Mouse (Mus musculus): Measurements from ENCODE around the gene Ly6f. TPM values are rescaled to one million over a fixed set of nuclear protein-coding genes. Genes with fewer than 3 reads are reported as not detected.

Ly6f gene
- total RNA-seq, 2 experiments from 2014 or later, result not detected

- ATAC-seq (replicated peaks; ENCODE audit: low FRiP score, poor library complexity, severe bottlenecking), result no peak
Observed at GRCm38 (mm10) chr15:75309946-75310345, 41.7 kb downstream of the Ly6f start.

GRCm38 (mm10) chr15:75314421-75314820, 46.2 kb downstream of the Ly6f start:
- no peak for ATAC-seq (replicated peaks; ENCODE audit: low FRiP score, poor library complexity, severe bottlenecking)

DNA sequence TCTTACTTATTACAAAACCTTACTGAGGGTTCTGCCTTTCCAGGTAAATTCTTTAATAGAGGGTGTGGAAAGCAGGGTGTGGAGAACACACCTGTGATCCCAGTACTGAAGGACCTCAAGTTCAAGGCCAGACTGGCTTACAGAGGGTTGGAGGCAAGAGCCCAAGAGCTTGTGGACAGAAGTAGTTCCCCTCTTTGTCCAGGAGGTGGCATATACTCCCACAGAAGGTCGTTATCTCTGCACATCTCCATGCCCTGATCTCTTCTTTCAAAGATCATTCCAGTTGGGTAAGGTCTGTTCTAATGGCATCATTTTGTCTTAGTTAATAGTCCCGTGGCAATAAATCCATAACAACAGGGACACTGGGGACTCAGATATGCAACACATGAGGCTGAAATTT, 49.0 kb downstream of the Ly6f start:
- ATAC-seq (replicated peaks; ENCODE audit: low FRiP score, poor library complexity, severe bottlenecking), result no peak

GRCm38 (mm10) chr15:75318584-75318983, 50.4 kb downstream of the Ly6f start:
- ATAC-seq (replicated peaks; ENCODE audit: low FRiP score, poor library complexity, severe bottlenecking), result no peak

DNA sequence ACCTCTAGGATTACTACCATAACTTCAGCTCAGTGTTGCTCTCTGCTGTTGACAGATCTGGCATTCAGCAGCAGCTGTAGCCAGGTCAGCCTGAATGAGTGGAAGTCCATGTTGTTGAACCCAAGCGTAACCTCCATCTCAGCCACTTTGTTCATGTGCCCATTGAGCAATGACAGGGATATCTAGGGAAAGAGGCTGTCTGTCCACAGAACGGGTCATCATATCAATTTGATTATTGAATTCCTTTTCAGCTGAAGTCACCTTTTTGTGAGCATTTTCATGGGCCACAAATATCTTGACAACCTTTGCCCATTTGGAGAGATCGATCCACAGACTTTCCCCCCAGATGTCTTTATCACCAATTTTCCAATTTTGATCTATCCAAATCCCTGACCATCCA, 51.9 kb downstream of the Ly6f start:
- ATAC-seq (replicated peaks; ENCODE audit: low FRiP score, poor library complexity, severe bottlenecking), result no peak

Other genes starting within 250 kb of the Ly6f start
- 5.9 and 6.8 TPM in 2 replicates for gene Ly6c1, start 219.6 kb upstream of the Ly6f start, total RNA-seq (2015; ENCODE audit: low replicate concordance)
- gene Ly6c1, start 219.6 kb upstream of the Ly6f start, total RNA-seq (2017; ENCODE audit: low replicate concordance), result not detected in 2 replicates
- 894 and 949 TPM in 2 replicates for gene Ly6c2, start 156.5 kb upstream of the Ly6f start, total RNA-seq (2015; ENCODE audit: low replicate concordance)
- gene Ly6c2, start 156.5 kb upstream of the Ly6f start, total RNA-seq (2017; ENCODE audit: low replicate concordance), result 73.5 and 201 TPM in 2 replicates
- gene Ly6g, start 113.2 kb upstream of the Ly6f start, total RNA-seq (2015; ENCODE audit: low replicate concordance), result 34.2 and 62.0 TPM in 2 replicates
- gene Ly6g, start 113.2 kb upstream of the Ly6f start, total RNA-seq (2017; ENCODE audit: low replicate concordance), result 13.9 TPM in 1 of 2 replicates, not detected in the other
- gene BC025446, start 52.0 kb upstream of the Ly6f start, total RNA-seq (2015; ENCODE audit: low replicate concordance), result not detected in 2 replicates
- not detected in 2 replicates for gene BC025446, start 52.0 kb upstream of the Ly6f start, total RNA-seq (2017; ENCODE audit: low replicate concordance)